Mouse (Mus musculus) liver, embryonic 18 days (tissue): ENCODE measurements around the gene Mrpl17. TPM values are rescaled to one million over a fixed set of nuclear protein-coding genes. Genes with fewer than 3 reads are reported as not detected.

ENCODE experiments used
- polyA plus RNA-seq: library from polyadenylated mRNA; depleted of rRNA; stranded (reverse); fragments of >200 nt; gene quantifications from 2 replicates; pipeline ENCODE4 v1.2.3, GENCODE M21; 2012; rRNA removed

The Mrpl17 gene
- 182 and 196 TPM in 2 replicates for polyA plus RNA-seq

GRCm38 (mm10) chr7:105810877-105811489 is at the start of gene Mrpl17:
Mrpl17 (minus strand) TSS chr7:105811099.

DNA sequence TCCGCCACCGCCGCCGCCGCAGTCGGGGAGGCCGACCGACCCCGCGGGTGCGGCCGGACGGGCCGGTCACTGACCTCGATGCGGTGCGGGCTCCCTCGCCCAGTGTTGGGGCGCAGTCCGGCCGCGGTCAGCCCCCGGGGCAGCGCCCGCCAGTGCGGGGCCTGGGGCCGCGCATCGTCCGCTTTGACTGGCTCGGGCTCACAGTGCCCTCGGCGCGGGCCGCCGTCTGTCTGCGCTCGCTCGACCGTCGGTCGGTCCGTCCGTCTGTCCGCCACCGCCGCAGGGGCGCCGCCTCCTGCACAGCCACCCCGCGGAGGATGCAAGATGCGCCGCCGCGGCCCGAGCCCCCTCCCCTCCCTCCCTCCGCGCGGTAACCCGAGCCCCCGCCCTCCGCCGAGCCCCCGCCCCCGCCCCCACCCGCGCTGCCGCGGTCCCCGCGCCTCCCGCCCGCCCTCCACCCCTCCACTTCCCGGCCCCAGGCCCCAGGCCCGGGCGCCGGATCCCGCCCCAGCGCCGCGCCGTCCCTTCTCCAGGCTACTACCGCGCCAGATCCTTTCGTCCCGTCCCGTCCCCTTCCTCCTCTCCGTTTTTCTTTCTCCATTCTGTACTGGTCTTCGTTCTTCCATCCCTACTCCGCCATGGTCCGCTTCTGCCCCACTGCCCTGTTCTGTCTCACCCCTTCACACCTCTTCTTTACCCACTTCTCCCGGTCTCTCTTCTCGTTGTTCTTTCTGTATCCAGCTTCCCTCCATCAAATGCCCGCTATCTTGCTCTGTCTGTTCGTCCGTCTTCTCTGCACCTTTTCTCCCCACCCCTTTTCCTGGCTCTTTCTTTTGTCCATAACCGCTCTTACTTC is 23.4 kb downstream of the Mrpl17 start, which contains the start of gene Dchs1:
TSS of gene Dchs1 (minus strand) at position 370 of the 856 bp plus-strand sequence.

Other genes starting within 250 kb of the Mrpl17 start
- gene Apbb1, start 229.4 kb downstream of the Mrpl17 start, polyA plus RNA-seq = 1.8 and 2.2 TPM in 2 replicates
- gene Hpx, start 211.0 kb downstream of the Mrpl17 start, polyA plus RNA-seq = 798 and 850 TPM in 2 replicates
- 6.6 and 8.1 TPM in 2 replicates for gene Trim3, start 177.5 kb downstream of the Mrpl17 start, polyA plus RNA-seq
- 70.9 and 75.0 TPM in 2 replicates for gene Timm10b, start 171.0 kb downstream of the Mrpl17 start, polyA plus RNA-seq
- 15.7 and 16.9 TPM in 2 replicates for gene Arfip2, start 170.7 kb downstream of the Mrpl17 start, polyA plus RNA-seq
- 81.8 and 86.1 TPM in 2 replicates for gene Gm45799, start 170.5 kb downstream of the Mrpl17 start, polyA plus RNA-seq
- gene Dnhd1, start 160.3 kb downstream of the Mrpl17 start, polyA plus RNA-seq = 0.95 and 1.00 TPM in 2 replicates
- 82.6 and 85.8 TPM in 2 replicates for gene Ilk, start 74.5 kb downstream of the Mrpl17 start, polyA plus RNA-seq
- 6.2 and 7.0 TPM in 2 replicates for gene Rrp8, start 73.7 kb downstream of the Mrpl17 start, polyA plus RNA-seq
- 138 and 148 TPM in 2 replicates for gene Taf10, start 66.7 kb downstream of the Mrpl17 start, polyA plus RNA-seq
- 50.3 and 54.7 TPM in 2 replicates for gene Tpp1, start 58.9 kb downstream of the Mrpl17 start, polyA plus RNA-seq
- 0.85 and 1.2 TPM in 2 replicates for gene Dchs1, start 23.4 kb downstream of the Mrpl17 start, polyA plus RNA-seq
- 2.1 and 3.1 TPM in 2 replicates for gene Gm4070, start 142.9 kb upstream of the Mrpl17 start, polyA plus RNA-seq